Mouse (Mus musculus) hindbrain, embryonic 16.5 days (tissue): Measurements from ENCODE around the gene Apol6. TPM values are rescaled to one million over a fixed set of nuclear protein-coding genes. Genes with fewer than 3 reads are reported as not detected.
"Not testable (repeated sequence)": the region's sequence is repeated elsewhere in the genome, so short reads cannot be mapped to it uniquely, and the experiment has no call there.

Experiments used
- ATAC-seq: fragments of 200-750 bp; cut with Nextera tagmentation; 2 replicates; pipeline ENCODE4 v1.8.0; 2017; ENCODE audit warnings: moderate TSS enrichment, moderate library complexity
- H3K27ac ChIP-seq: fragments of 300-500 bp; sonication (generic); 2 replicates; pipeline ENCODE4 v1.5.1; 2014; ENCODE audit warnings: low read depth, mild to moderate bottlenecking, control low read depth, low read length, moderate library complexity
- H3K27me3 ChIP-seq: fragments of 300-500 bp; sonication (generic); replicated peaks from 2 replicates; pipeline ENCODE4 v1.6.1; 2014; ENCODE audit warnings: low read length; ENCODE audit not compliant: control insufficient read depth, insufficient read depth
- H3K36me3 ChIP-seq: fragments of 300-500 bp; sonication (generic); 2 replicates; pipeline ENCODE4 v1.6.1; 2014; ENCODE audit warnings: mild to moderate bottlenecking, low read length, moderate library complexity, mixed read lengths; ENCODE audit not compliant: control insufficient read depth, insufficient read depth
- H3K4me1 ChIP-seq: fragments of 300-500 bp; sonication (generic); 2 replicates; pipeline ENCODE4 v1.6.1; 2014; ENCODE audit warnings: low read depth, low read length; ENCODE audit not compliant: control insufficient read depth, insufficient read depth
- H3K4me2 ChIP-seq: fragments of 300-500 bp; sonication (generic); 2 replicates; pipeline ENCODE4 v1.6.1; 2014; ENCODE audit warnings: mild to moderate bottlenecking, low read length, control low read depth, moderate library complexity
- H3K4me3 ChIP-seq: fragments of 300-500 bp; sonication (generic); 2 replicates; pipeline ENCODE4 v1.5.1; 2014; ENCODE audit warnings: mild to moderate bottlenecking, low read length, control low read depth, moderate library complexity
- H3K9ac ChIP-seq: fragments of 300-500 bp; sonication (generic); 2 replicates; pipeline ENCODE4 v1.6.1; 2014; ENCODE audit warnings: low read depth, mild to moderate bottlenecking, control low read depth, low read length, moderate library complexity
- H3K9me3 ChIP-seq: fragments of 300-500 bp; sonication (generic); 2 replicates; pipeline ENCODE4 v1.6.1; 2014; ENCODE audit warnings: mild to moderate bottlenecking, low read length, moderate library complexity; ENCODE audit not compliant: control insufficient read depth
- WGBS: fragments of 180-500 bp; shearing (Covaris S2); extraction: QIAGEN DNeasy Blood & Tissue Kit; methylation state at CpG from one replicate; pipeline ENCODE4 v1.1.7; 2014; 5-methylcytosine and 5-hydroxymethylcytosine counted together
- polyA plus RNA-seq: library from polyadenylated mRNA; unstranded; fragments of >200 nt; fragmentation: Nextera tagmentation; extraction: Ambion mirVana; gene quantifications from 2 replicates; pipeline ENCODE4 v1.2.1, GENCODE M21; 2015

Gene Apol6
- polyA plus RNA-seq, 1 experiment from 2014 or later, result not detected

- no peak overlapping the region for H3K4me3 ChIP-seq
- no peak overlapping the region for H3K27ac ChIP-seq
- H3K9me3 ChIP-seq, result no peaks in the 10 kb centered on the region
- ATAC-seq, result no peak
- H3K4me2 ChIP-seq, result no peak overlapping the region
- no peaks in the 10 kb centered on the region; the same call in none of the 2 replicates for H3K4me1 ChIP-seq
- H3K27me3 ChIP-seq, result no peaks in the 10 kb centered on the region
- no peak overlapping the region for H3K9ac ChIP-seq
- H3K36me3 ChIP-seq, result no peaks in the 10 kb centered on the region
Observed at GRCm38 (mm10) chr15:77058566-77058965, 14.0 kb downstream of the Apol6 start.

- not testable (repeated sequence) for ATAC-seq, H3K4me1 ChIP-seq, H3K9me3 ChIP-seq, H3K36me3 ChIP-seq, H3K27ac ChIP-seq, H3K9ac ChIP-seq, H3K27me3 ChIP-seq, H3K4me3 ChIP-seq, H3K4me2 ChIP-seq
- WGBS, result 93% methylated on average over 4 of the region's 4 CpGs
Observed at GRCm38 (mm10) chr15:77059416-77059815, 14.9 kb downstream of the Apol6 start.

GRCm38 (mm10) chr15:77062746-77063145 lies 18.2 kb downstream of the Apol6 start:
- no peaks in the 10 kb centered on the region for H3K9me3 ChIP-seq
- no peak for ATAC-seq

GRCm38 (mm10) chr15:77065259-77065852 lies 20.8 kb downstream of the Apol6 start:
- 89% methylated on average over 6 of the region's 6 CpGs for whole genome bisulfite sequencing
- H3K9me3 ChIP-seq, result no peaks in the 10 kb centered on the region
- no peak for ATAC-seq
- H3K27me3 ChIP-seq, result no peaks in the 10 kb centered on the region
- no peak overlapping the region for H3K27ac ChIP-seq
- H3K36me3 ChIP-seq, result no peaks in the 10 kb centered on the region
- peaks cover 4% of the 10 kb centered on the region for H3K4me1 ChIP-seq
- no peak overlapping the region for H3K4me2 ChIP-seq
- no peak overlapping the region for H3K4me3 ChIP-seq
- no peak overlapping the region for H3K9ac ChIP-seq

More at GRCm38 (mm10) chr15:77062746-77063145, 18.2 kb downstream of the Apol6 start:
- Histone ChIP-seq H3K4me1 (no peaks in the 10 kb centered on the region), H3K36me3 (no peaks in the 10 kb centered on the region), H3K27me3 (no peaks in the 10 kb centered on the region), H3K27ac (no peak overlapping the region), H3K9ac (no peak overlapping the region), H3K4me3 (no peak overlapping the region), H3K4me2 (no peak overlapping the region)

- no peak for ATAC-seq
- Histone ChIP-seq H3K27me3 (no peaks in the 10 kb centered on the region), H3K36me3 (no peaks in the 10 kb centered on the region), H3K9me3 (no peaks in the 10 kb centered on the region), H3K27ac (no peak overlapping the region), H3K4me3 (no peak overlapping the region), H3K4me2 (no peak overlapping the region), H3K4me1 (peaks cover 4% of the 10 kb centered on the region), H3K9ac (no peak overlapping the region)
- WGBS, result 90% methylated on average over 6 of the region's 6 CpGs
Observed at GRCm38 (mm10) chr15:77066233-77066632, 21.7 kb downstream of the Apol6 start.

GRCm38 (mm10) chr15:77068439-77068861 lies 23.9 kb downstream of the Apol6 start:
- no peak overlapping the region for H3K4me2 ChIP-seq
- H3K9me3 ChIP-seq, result no peaks in the 10 kb centered on the region
- ATAC-seq, result no peak
- H3K27ac ChIP-seq, result no peak overlapping the region
- WGBS, result 57% methylated on average over 3 of the region's 3 CpGs
- no peak overlapping the region for H3K9ac ChIP-seq
- H3K4me3 ChIP-seq, result no peak overlapping the region
- peaks cover 12% of the 10 kb centered on the region for H3K4me1 ChIP-seq
- H3K27me3 ChIP-seq, result no peaks in the 10 kb centered on the region
- H3K36me3 ChIP-seq, result no peaks in the 10 kb centered on the region

- 88% methylated on average over 3 of the region's 3 CpGs for WGBS
- Histone ChIP-seq H3K4me1 (peaks cover 12% of the 10 kb centered on the region), H3K4me3 (no peak overlapping the region), H3K27ac (no peak overlapping the region), H3K27me3 (no peaks in the 10 kb centered on the region), H3K36me3 (no peaks in the 10 kb centered on the region), H3K9me3 (no peaks in the 10 kb centered on the region), H3K4me2 (no peak overlapping the region), H3K9ac (no peak overlapping the region)
- ATAC-seq, result no peak
Observed at GRCm38 (mm10) chr15:77069019-77069418, 24.5 kb downstream of the Apol6 start.

GRCm38 (mm10) chr15:77070745-77071268 lies 26.3 kb downstream of the Apol6 start:
- Histone ChIP-seq H3K4me1 (peaks cover 12% of the 10 kb centered on the region), H3K4me2 (no peak overlapping the region), H3K27ac (no peak overlapping the region), H3K36me3 (no peaks in the 10 kb centered on the region), H3K9me3 (no peaks in the 10 kb centered on the region), H3K9ac (no peak overlapping the region), H3K4me3 (no peak overlapping the region), H3K27me3 (no peaks in the 10 kb centered on the region)
- WGBS, result 87% methylated on average over 11 of the region's 11 CpGs
- 0 out of 2 replicates have a peak, but pooled peaks have one; percentile 5 for ATAC-seq

GRCm38 (mm10) chr15:77071501-77071900 lies 27.0 kb downstream of the Apol6 start:
- H3K9me3 ChIP-seq, result no peaks in the 10 kb centered on the region
- H3K27me3 ChIP-seq, result no peaks in the 10 kb centered on the region
- no peaks in the 10 kb centered on the region; the same call in 1 of the 2 replicates for H3K36me3 ChIP-seq
- no peak overlapping the region for H3K4me3 ChIP-seq
- H3K9ac ChIP-seq, result no peak overlapping the region
- peak; percentile 63; the same call in 1 of the 2 replicates for ATAC-seq
- peak overlapping the region; percentile 28 for H3K4me2 ChIP-seq
- H3K4me1 ChIP-seq, result peaks cover 12% of the 10 kb centered on the region
- 16% methylated on average over 10 of the region's 10 CpGs for WGBS
- H3K27ac ChIP-seq, result no peak overlapping the region
